Mouse (Mus musculus): ENCODE results near the gene Myl3. TPM values are rescaled to one million over a fixed set of nuclear protein-coding genes. Genes with fewer than 3 reads are reported as not detected.

Myl3 gene
- total RNA-seq (2021) = 100 to 1,000 TPM; 119 to 840 TPM
- long read RNA-seq, experiment 1, transcript Myl3-201 (7 exons, 937 nt) = major isoform, 794 of 1,014 reads
- long read RNA-seq, experiment 1, partial matches to known transcripts = 197 of 1,014 reads
- long read RNA-seq, experiment 1, other reads (novel, unspliced or antisense) = 21 of 1,014 reads
- long read RNA-seq, experiment 2, transcript Myl3-201 (7 exons, 937 nt) = major isoform, 826 of 1,011 reads
- long read RNA-seq, experiment 2, partial matches to known transcripts = 152 of 1,011 reads
- long read RNA-seq, experiment 2, other reads (novel, unspliced or antisense) = 32 of 1,011 reads

DNA sequence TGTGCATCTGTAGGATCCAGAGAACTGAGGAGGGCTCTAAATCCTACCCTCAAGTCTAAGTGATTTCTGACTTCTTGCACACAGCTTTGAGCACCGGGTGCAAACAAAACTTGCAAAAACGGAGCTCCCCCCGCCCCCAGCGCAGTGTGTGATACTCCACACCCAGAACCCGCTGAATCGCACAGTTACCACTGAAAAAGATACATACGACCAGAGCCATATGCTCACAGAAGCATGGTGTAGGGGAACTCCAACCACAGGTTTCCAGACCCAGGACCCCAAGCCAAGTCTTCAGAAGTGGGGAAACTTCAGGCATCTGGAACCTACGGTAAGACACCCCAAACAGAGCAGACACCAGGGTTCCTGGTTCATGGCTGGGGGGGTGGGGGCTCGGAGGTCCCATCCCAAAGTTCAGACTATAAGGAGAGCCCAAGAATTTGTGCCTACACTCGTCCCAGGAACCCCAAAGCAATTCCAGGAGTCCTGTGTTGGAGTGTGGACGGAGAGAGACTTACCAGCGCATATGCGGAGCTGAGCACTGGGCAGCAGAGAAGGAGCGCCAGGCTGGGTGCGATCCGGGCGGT is at the start of gene Myl3:
TSS of gene Myl3 (plus strand) at position 151 of the 584 bp plus-strand sequence.
- no peak for DNase-seq

DNA sequence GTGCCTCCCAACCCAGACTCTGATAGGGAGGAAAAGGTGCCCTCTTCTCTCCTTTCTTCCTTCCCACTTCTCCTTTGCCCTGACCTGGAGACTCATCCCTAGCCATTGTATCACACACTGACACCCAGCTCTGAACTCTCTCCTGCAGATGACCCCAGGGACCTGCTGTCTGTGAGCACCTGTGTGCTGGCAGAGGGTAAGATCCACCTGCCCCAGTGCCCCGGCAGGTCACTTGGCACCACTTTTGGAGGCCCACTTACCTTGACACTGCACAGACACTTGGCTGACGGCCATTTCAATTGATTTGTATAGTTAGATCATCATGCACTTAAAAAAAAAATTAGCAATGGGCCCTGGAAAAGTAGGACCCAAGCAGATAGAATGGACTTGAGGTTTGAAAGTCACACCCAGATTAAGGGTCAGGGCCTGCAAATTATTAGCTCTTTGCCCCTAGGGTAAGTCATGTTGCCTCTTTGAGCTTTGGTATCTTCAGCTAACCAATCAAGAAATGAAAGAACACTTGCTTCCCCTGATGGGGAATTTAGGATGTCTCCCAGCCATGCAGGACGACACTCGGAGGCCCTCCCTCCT is 46.4 kb upstream of the Myl3 start:
- no peak for DNase-seq

DNA sequence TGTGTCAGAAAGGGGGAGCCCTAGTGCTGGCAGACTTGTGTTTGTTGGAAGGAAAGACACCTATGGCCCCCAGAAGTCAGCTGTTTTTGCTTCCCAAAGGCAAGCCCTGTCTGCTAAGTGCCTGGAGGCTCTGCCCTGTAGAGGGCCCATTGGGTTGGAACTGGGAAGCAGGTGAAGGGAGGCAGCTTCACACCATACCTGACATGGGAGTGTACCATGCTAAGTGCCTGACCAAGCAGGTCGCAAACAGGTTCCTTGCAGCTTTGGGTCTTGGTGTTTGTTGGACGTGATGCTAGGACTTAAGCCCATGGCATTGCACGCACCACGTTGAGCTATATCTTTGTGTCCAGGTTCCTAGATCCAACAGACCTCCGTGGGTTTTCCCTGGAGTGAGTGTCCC is 45.2 kb upstream of the Myl3 start:
- DNase-seq = no peak

- DNase-seq = no peak
Observed at GRCm38 (mm10) chr9:110697465-110697864, 44.2 kb upstream of the Myl3 start.

DNA sequence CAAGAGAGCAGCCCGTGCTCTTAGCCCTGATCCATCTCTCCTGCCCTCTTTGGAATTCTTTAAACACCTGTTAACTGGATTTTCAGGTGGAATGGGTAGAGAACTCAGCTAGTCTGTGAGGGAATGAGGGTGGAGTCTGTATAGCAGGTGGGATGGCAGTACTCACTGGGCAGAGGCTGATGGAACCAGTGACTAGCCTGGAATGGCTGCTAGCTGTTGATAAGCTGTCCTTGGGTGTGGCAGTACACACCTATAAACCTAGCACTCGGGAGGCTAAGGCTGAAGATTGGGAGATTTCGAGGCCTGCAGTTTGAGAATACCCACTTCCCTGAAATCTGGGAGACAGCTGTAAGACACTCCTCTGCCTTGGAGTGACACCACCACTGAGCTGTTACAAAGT is 42.1 kb upstream of the Myl3 start:
- DNase-seq = no peak

GRCm38 (mm10) chr9:110701114-110702032 is 40.3 kb upstream of the Myl3 start:
- no peak for DNase-seq

GRCm38 (mm10) chr9:110702848-110703247 is 38.8 kb upstream of the Myl3 start:
- no peak for DNase-seq

DNA sequence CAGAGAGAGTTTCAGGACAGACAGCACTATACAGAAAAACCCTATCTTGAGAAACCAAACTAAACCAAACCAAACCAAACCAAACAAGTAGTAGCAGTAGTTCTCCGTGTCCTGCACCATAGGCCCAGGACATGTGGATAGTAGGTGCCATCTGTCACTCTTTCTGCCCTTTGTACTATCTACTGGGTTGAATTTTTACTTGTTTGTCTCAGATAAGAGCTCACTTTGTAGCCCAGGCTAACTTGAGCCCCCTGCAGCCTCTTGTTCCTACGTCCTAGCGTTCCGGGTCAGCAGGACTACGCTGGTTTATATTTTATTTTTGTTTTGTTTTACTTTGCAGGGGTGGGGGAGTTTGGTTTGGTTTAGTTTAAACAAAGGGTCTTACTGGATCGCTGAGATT is 37.7 kb upstream of the Myl3 start:
- DNase-seq = no peak

- DNase-seq = no peak
Observed at GRCm38 (mm10) chr9:110706784-110707183, 34.9 kb upstream of the Myl3 start.

DNA sequence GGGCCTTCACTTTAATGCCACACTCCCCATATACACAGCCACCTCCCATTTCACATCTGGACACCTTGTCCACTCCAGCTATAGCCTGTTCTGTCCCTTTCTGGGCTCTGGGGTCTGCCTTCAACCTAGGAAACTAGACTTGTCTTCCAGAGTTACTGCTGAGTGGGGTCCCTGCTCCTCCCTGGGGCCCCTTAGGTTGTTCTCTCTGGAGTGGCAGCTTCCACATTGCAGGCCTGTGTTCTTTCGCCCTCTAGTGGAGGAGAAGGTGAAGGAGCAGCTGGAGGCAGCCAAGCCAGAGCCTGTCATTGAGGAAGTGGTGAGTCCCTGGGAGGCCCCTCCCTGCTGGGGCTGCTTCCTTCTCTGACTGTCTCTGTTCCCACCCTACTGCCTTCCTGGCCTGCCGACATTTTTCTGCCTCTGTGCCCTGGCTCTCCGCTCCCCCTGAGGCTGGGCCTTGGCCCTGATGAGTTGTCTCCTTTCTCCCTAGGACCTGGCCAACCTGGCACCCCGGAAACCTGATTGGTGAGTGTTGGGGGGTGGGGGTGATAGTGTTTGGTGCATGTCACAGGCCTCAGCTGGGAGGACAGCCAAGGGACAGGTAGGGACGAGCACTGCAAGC is 31.9 kb upstream of the Myl3 start:
- DNase-seq = peak; percentile 82

GRCm38 (mm10) chr9:110711532-110711931 is 30.1 kb upstream of the Myl3 start:
- DNase-seq = no peak

DNA sequence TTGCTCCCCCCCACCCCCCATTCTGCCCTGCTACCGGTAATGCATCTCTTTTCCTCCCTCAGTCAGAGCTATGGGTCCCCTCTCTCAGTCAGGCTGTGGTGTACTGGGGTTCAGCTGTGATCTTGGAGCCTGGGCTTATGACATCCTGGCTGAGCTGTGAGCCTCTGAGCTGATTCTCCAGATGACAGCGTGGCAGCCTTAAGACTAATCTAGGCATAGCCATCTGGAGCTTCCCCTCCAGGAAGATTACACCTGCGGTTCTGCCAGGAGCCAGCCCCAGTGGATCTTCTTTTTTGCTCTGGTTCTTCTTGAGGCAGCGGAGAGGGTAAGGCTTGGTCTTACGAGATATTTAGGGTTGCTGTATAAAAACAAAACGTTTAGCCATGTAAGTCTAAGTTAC is 29.7 kb upstream of the Myl3 start:
- no peak for DNase-seq

DNA sequence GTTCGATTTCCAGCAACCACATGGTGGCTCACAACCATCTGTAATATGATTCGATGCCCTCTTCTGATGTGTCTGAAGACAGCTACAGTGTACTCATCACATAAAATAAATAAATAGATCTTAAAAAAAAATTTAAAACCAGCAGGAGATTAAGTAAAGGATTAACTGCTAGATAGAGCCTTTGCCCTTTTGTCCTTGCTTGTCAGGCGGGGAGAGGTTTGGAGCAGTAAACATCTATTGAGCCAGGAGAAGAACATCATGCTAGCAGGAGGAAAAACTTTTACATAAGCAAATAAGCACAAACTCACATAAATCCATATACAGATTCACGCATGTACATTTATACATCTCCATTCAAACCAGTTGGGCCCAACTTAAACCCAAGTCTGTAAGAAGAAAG is 29.1 kb upstream of the Myl3 start:
- no peak for DNase-seq

DNA sequence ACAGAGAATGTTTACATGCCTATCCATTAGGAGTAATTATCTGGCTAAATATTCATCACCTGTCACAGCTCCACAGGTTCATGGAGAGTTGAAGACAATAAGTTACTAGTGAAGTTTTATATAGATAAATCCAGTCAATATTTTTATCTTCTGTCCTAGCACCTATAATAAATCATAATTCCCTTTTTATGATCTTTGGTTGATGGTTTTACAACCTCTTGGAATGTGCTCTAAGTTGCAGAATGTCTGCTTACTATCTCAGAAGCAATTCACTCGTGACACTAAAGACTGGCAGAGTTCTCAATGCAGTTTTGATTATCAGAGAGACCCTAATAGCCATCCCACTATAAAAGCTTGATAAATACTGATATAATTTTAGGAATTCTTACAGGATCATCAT is 28.3 kb upstream of the Myl3 start:
- DNase-seq = no peak

GRCm38 (mm10) chr9:110715426-110715825 is 26.2 kb upstream of the Myl3 start:
- no peak for DNase-seq

GRCm38 (mm10) chr9:110716775-110717174 is 24.9 kb upstream of the Myl3 start:
- no peak for DNase-seq

- no peak for DNase-seq
Observed at GRCm38 (mm10) chr9:110718071-110718470, 23.6 kb upstream of the Myl3 start.

DNA sequence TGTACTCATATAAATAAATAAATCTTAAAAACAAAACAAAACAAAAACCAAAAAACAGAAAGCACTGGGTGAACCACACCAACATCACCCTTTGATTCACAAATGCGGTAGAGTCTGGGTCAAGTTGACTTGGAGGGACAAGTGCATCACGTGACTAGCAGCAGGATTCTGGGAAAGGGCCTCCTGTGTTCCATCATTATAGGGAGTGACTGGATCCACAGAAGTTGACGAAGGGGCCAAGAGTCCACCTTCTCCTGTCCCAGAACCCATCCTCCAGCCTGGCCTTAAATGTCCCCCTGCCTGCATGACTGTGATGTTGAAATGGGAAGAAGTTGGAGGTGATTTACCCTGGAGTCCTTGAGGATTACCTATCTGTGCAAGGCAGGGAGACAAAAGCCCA is 22.9 kb upstream of the Myl3 start:
- no peak for DNase-seq

GRCm38 (mm10) chr9:110719977-110720376 is 21.7 kb upstream of the Myl3 start:
- no peak for DNase-seq

GRCm38 (mm10) chr9:110722060-110722459 is 19.6 kb upstream of the Myl3 start:
- DNase-seq = no peak

GRCm38 (mm10) chr9:110725721-110726135 is 15.9 kb upstream of the Myl3 start:
- no peak for DNase-seq

GRCm38 (mm10) chr9:110726867-110727266 is 14.8 kb upstream of the Myl3 start:
- DNase-seq = no peak

Data from gastrocnemius, postnatal 25 days (tissue).